Mouse (Mus musculus): ENCODE data around the gene Mecom.

The Mecom gene

DNA sequence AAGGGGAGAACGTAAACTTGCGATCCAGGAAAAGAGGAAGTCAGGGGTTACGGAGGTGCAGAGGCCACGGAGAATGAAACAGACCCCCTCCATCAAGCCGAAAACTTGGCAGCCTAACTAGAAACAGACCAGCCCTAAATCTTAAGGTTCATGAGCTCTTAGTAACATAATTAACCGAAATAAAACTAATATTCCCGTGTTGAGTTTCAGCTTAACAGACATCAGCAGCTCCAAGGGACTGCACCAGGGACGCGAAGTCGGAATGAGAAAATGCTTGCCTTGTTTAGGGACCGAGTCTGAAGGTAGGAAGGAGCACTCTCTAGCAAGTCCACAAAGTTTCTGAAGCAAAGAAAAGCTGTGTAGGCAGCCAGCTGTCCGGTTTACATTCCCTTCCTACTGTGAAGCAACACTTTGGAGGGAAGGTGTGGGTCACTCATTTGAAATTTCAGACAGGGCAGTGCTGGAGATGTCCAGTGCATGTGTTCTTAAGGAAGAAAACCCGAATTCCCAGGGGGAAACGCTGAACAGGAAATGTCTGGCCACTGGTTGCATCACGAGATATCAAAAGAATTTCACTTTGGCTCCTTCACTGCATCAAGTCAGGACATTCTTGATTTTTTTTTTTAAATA, 442.5 kb downstream of the Mecom start:
- no peak for DNase-seq (ENCODE audit: low read depth, low spot score)

DNA sequence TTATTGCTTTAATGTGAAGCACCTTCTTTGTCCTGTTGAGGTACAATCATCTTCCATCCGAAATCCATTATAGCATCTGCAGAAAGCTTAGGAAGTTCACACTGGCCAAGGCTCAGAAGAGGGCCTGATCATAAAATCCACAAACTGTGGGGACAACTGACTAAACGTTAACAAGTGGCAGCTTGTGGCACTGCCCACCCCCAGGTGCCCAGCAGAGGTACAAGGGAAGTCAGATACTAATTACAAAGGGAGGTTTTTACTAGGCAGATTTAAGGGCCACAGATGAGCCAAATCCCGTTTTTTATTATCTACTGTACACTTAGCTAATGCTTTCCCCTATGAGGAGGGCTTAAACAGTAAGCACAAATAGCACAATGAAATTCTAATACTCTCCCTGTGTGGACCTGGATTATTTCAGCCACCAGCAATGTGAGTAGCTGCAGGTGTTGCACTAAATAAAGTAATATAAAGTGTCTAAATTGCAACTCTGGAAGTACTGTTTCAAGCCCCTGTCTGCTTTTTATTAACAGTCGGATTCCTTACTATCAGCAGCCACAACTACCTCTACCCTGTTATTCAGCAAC, 443.2 kb downstream of the Mecom start:
- no peak for DNase-seq (ENCODE audit: low read depth, low spot score)

GRCm38 (mm10) chr3:30101146-30101545, 446.7 kb downstream of the Mecom start:
- DNase-seq (ENCODE audit: low read depth, low spot score) = no peak

DNA sequence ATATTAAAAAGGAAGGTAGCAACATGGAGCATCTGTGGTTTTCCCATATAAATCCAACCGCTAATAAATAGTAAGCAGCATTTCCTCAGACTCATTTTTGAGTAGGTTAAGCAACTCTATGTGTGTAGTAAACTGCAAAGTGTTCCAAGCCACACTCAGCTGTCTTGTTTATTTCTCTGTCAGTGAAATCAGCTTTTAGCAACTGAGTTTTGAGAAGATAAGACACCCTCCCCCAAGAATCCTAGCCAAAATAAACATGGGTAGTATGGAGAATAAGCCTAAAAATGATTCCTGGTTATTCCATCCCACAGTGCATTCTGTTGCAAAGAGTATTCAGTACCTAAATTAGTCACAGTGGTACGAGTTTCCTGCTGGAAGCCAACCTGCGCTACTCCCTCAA, 450.1 kb downstream of the Mecom start:
- DNase-seq (ENCODE audit: low read depth, low spot score) = no peak

DNA sequence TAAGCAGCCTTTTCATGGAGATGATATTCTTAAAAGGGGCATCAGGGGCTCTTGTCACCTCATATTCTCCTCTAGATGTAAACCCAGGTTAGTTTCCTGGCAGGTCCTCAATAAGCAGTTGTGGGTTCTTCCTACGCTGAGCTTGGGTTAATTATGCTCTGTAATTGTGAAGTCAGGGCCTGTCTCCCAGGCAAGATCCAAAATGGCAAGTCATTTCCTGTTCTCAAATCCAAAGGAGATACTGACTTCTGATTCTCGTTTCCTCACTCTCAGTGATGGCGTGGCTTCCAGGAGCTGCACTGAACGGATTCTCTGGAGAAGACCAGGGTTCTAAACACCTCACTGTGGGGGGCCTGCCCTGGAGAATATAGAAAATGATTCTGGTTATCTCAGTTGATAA, 450.7 kb downstream of the Mecom start:
- no peak for DNase-seq (ENCODE audit: low read depth, low spot score)

- DNase-seq (ENCODE audit: low read depth, low spot score) = no peak
Observed at GRCm38 (mm10) chr3:30093005-30093404, 454.8 kb downstream of the Mecom start.

- DNase-seq (ENCODE audit: low read depth, low spot score) = no peak
Observed at GRCm38 (mm10) chr3:30092481-30092880, 455.3 kb downstream of the Mecom start.

DNA sequence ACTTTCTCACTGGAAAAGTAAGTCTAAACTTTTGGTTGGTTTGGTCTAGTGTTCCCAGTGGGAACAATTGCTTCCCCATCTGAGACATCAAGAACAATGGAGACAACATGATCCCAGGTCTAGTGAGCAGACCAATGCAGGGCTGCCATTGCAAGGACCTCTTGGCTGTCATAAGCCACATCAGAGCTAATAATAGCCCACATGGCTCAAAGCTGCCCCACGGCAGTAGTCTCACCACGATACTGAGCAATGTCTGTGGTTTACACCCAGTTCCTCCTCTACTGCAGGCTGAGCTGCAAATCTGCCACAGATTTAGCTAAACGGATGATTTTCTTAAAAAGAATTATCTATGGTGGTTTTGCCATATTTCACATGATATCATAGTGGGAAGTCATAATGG, 455.9 kb downstream of the Mecom start:
- no peak for DNase-seq (ENCODE audit: low read depth, low spot score)

DNA sequence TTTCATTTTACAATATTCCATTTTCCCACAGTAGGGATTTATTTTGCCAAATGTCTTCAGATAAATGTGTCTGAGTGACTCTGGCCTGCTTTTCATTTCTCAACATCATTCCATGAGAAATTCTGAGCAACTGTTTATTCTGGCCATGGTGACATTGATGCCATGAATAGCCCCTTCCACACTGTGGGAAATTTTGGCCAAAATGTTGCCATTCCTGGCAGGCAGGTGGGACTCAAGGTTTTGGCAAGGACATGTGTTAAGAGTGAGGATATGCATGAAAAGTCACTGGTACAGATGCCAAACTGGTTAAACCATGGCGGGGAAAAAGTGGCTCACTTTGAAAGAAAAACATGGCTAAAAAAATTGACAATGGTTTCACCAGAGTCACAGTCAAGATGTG, 456.4 kb downstream of the Mecom start:
- no peak for DNase-seq (ENCODE audit: low read depth, low spot score)

- DNase-seq (ENCODE audit: low read depth, low spot score) = no peak
Observed at GRCm38 (mm10) chr3:30086139-30086538, 461.7 kb downstream of the Mecom start.

GRCm38 (mm10) chr3:30083842-30084241, 464.0 kb downstream of the Mecom start:
- DNase-seq (ENCODE audit: low read depth, low spot score) = no peak

DNA sequence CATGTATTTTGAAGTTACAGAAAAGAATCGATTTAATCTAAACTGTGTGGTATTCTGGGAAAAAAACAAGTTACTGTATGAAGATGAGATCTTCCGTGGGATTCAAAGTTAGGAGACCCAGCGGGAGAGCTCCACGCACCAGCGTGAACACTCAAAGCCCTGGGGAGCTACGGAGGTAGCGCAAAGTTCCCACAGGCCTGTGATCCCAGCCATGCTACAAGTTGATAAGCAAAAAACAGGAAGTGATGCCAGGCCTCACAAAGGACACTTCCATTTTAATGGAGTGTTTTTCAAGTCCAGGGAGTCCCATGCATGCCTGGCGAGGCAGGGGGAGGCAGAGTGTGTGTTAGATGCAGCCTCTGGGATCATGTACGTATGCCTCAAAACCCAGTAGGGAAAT, 464.5 kb downstream of the Mecom start:
- DNase-seq (ENCODE audit: low read depth, low spot score) = no peak

GRCm38 (mm10) chr3:30080827-30081226, 467.0 kb downstream of the Mecom start:
- DNase-seq (ENCODE audit: low read depth, low spot score) = no peak

DNA sequence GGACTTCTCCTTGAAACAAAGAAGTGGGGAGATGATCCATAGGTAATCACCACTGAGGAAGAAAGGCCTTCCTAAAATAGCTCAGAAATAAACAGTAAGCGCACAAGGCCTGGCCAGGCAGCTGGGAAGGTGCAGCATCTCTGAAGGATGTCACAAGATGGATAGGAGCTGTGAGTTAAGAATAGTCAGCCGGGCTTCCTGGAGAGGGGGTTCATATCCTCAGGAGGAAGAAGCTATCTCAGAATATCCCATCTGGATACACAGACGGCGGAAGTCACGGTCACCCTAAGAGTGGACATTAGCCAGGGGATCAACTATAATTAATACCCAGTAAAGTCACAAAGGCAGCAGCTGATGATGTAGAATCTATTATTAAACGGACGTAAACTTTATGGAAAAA, 471.3 kb downstream of the Mecom start:
- no peak for DNase-seq (ENCODE audit: low read depth, low spot score)

- no peak for DNase-seq (ENCODE audit: low read depth, low spot score)
Observed at GRCm38 (mm10) chr3:30071271-30071670, 476.5 kb downstream of the Mecom start.

DNA sequence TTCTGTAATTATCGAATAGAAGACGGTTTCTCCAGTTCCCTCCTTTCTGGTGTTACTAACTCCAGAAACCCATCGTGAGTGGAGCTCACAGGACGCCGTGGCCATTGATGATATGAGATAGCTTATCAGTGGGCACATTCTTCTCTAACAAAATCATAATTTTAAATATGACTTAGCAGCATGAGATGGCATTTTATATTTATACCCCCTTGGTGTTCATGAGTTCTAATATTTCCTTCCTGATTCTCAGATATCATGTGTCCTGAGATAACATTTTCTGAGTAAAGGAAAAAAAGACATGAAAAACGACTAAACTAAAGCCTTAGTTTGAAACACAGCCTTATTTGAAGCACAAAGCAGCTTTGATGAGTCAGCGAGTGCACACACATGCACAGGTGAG, 481.3 kb downstream of the Mecom start:
- DNase-seq (ENCODE audit: low read depth, low spot score) = no peak

DNA sequence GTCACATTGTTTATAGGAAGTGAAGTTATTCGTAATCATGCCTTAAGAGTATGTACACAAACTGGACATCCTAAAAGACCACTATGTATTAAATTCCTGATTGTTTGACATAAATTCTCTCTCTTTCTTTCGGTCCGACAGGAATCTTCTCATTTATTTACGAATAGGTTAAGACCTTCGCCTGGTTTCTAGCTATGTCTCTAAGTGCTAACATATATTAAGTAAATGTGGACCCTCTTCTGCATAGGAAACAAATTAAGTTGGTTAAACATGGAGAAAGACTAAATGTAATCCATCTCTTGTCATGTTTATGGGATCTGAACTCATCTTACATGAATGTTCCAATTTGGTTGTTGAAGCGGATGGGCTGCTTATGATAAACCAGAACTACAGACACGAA, 487.8 kb downstream of the Mecom start:
- no peak for DNase-seq (ENCODE audit: low read depth, low spot score)

GRCm38 (mm10) chr3:30059615-30060014, 488.2 kb downstream of the Mecom start:
- DNase-seq (ENCODE audit: low read depth, low spot score) = no peak

DNA sequence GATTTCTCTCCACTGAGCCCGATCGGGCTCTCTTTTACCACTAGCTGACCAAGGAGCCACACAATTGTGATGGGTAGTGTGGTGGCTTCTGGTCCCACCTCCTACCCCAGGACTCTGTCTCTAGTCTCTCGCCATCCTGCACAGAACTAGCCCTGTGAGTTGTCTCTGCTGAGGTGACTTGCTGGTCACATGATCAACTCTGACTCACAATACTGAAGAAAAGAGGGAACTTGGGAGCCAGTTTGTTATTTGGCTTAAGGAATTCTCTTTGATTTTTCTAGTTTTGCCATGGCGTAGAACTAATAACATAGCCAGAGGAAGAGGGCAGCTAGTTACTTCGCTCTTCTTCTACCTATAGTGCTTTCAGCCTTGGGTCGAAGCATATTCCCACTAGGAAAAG, 496.5 kb downstream of the Mecom start:
- DNase-seq (ENCODE audit: low read depth, low spot score) = no peak

DNA sequence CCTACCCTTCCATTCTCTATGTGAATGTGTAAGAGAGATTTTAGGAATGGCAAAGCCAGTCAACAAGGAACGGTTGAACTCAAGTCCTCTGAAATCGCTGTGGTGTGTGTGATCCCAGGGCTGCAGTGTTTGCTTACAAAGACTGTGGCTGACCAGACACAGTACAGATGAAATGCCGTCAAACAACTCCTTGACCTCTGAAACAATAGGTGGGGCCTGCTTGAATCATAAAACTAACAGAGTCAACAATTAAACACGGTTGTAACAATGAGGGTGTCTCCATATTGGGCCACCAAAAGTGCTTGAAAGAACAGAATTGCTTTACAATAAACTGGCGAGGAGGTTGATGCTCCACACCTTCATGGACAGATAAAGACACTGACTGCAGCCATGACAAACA, 497.0 kb downstream of the Mecom start:
- DNase-seq (ENCODE audit: low read depth, low spot score) = no peak

DNA sequence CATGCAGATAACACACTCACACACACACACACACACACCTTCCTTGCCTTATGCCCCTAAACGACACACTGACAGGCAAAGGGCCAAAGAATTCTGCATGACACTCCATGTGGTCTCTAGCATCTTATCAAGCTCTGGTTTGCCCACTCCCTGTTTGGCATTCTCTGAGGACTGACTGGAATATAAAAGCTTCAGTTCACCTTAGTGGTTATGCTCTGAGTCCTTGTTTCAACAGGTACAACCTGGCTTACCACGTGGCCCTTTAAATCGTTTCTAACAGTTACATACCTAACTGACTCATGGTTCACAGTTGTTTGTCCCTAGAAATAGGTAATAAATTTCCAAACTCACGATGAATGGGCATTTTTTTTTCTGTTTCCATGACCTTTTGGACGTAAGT, 499.0 kb downstream of the Mecom start:
- DNase-seq (ENCODE audit: low read depth, low spot score) = no peak

GRCm38 (mm10) chr3:30048157-30048556, 499.7 kb downstream of the Mecom start:
- no peak for DNase-seq (ENCODE audit: low read depth, low spot score)

GRCm38 (mm10) chr3:30043525-30043924, 504.3 kb downstream of the Mecom start:
- DNase-seq (ENCODE audit: low read depth, low spot score) = no peak

DNA sequence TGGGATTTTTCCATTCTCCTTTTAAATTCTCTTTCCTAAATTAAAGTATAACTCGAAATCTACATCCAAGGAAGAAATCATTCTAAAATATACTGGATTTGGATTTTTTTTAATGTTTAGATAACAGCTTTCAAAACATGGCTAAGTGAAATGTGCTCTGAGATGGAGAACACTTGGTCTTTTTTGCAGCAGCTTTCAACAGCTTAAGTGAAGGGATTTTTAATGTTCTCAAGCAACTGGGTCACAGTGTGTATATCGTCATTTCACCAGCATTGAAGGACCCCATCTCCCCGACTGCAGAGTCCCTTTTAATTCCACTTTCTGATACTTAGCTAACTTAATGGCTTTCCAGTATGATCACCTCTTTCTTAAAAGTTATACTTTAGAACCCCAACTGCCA, 509.3 kb downstream of the Mecom start:
- DNase-seq (ENCODE audit: low read depth, low spot score) = no peak
